Mouse (Mus musculus): ENCODE results near the gene P3h4. TPM values are rescaled to one million over a fixed set of nuclear protein-coding genes. Genes with fewer than 3 reads are reported as not detected.

P3h4 gene
- polyA plus RNA-seq, 1 experiment, result 115 TPM

DNA sequence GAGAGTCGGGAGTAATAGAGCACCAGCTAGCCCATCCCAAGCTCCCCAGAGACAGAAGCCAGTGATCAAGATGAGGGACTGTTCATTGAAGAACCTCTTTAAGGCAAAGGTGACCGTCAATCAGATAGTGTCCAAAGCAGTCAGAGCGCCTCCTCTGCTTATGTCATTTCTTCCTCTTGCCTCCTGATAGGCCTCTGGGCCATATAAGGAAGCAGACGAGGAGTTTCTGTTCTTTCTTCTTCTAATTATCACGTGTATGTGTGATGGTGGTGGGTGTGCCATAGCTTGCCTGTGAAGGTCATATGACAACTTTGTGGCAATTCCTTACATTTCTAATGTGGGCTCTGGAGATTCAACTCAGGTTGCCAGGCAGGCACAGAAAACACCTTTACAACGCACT lies 13.8 kb downstream of the P3h4 start:
- H3K27me3 ChIP-seq (ENCODE audit: control insufficient read depth, insufficient read depth, insufficient read length), result no peaks in the 10 kb centered on the region
- TF ChIP-seq MYOG (IDR thresholded peaks at IDR 0.05; ENCODE audit: control insufficient read depth in 1 of 3, insufficient read depth in 1 of 3, insufficient read length in 2 of 3, low read depth in 2 of 3) (no peak), USF1 (IDR thresholded peaks at IDR 0.05; ENCODE audit: low read depth) (no peak), TCF12 (IDR thresholded peaks at IDR 0.05; ENCODE audit: insufficient read depth, poor library complexity, severe bottlenecking) (no peak), MYOD1 (IDR thresholded peaks at IDR 0.05; ENCODE audit: control insufficient read depth in 1 of 3, insufficient read length in 2 of 3, low read depth in 2 of 3) (no peak), TCF3 (IDR thresholded peaks at IDR 0.05; ENCODE audit: insufficient read length, low read depth) (no peak), REST (IDR thresholded peaks at IDR 0.05; ENCODE audit: insufficient read depth, insufficient read length) (no peak), E2F4 (IDR thresholded peaks at IDR 0.05; ENCODE audit: insufficient read depth) (no peak)
- H3K4me3 ChIP-seq, result no peak overlapping the region
- H3ac ChIP-seq (ENCODE audit: control insufficient read depth, insufficient read length), result no peak overlapping the region
- H3K79me2 ChIP-seq (ENCODE audit: control insufficient read depth, insufficient read depth), result peaks cover 16% of the 10 kb centered on the region
- H3K36me3 ChIP-seq (ENCODE audit: control insufficient read depth, insufficient read depth), result no peaks in the 10 kb centered on the region
- H3K4me2 ChIP-seq (ENCODE audit: low read depth), result no peak overlapping the region

DNA sequence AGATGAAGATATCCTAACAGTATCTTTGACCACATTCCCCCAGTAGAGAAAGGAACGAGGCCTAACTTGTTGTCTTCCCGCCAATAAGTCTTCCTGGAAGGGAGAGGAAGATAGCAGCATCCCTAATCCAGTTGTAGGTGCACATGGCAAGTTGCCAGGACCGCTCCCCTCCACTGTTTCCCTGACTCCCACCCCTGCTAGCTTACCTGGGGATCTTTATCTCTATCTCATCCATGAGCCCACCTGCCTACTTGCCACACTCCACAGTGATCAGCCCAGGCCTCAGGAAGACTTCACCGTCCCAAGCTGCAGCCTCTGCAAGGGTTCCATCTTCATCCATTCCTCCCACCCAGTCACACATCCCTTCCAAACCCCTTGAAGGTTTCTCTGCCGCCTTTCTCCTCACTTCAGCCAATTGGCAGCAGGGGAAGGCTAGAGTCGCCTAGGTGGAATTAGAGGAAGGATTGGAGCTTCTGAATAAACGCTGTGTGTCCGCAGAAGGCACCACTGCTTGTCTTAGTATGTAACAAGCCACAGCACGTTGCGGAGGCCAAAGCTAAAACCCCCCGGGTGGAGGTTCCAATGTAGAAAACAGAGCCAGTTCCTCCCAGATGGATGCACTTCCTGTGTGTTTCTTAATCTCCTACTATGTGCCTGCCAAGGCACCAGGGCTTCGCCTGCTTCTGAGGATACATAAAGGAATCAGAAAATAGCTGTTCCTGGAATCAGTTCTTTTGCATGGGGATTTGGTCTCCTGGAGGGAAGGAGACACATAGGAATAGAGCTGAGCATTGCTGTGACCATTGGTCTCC lies 14.7 kb downstream of the P3h4 start:
- no peaks in the 10 kb centered on the region for H3K36me3 ChIP-seq (ENCODE audit: control insufficient read depth, insufficient read depth)
- H3K4me2 ChIP-seq (ENCODE audit: low read depth), result peak overlapping the region; percentile 49
- H3K4me3 ChIP-seq, result no peak overlapping the region
- no peak overlapping the region for H3ac ChIP-seq (ENCODE audit: control insufficient read depth, insufficient read length)
- H3K27me3 ChIP-seq (ENCODE audit: control insufficient read depth, insufficient read depth, insufficient read length), result no peaks in the 10 kb centered on the region
- H3K79me2 ChIP-seq (ENCODE audit: control insufficient read depth, insufficient read depth), result peaks cover 23% of the 10 kb centered on the region
- no peak for TF ChIP-seq TCF3 (IDR thresholded peaks at IDR 0.05; ENCODE audit: insufficient read length, low read depth)
- TF ChIP-seq TCF12 (IDR thresholded peaks at IDR 0.05; ENCODE audit: insufficient read depth, poor library complexity, severe bottlenecking), result no peak
- TF ChIP-seq MYOG (IDR thresholded peaks at IDR 0.05; ENCODE audit: control insufficient read depth in 1 of 3, insufficient read depth in 1 of 3, insufficient read length in 2 of 3, low read depth in 2 of 3), result no peak
- TF ChIP-seq MYOD1 (IDR thresholded peaks at IDR 0.05; ENCODE audit: control insufficient read depth in 1 of 3, insufficient read length in 2 of 3, low read depth in 2 of 3), result no peak
- TF ChIP-seq E2F4 (IDR thresholded peaks at IDR 0.05; ENCODE audit: insufficient read depth), result no peak
- no peak for TF ChIP-seq POLR2AphosphoS2 (IDR thresholded peaks at IDR 0.05; ENCODE audit: insufficient read length, low read depth)
- TF ChIP-seq CEBPB (IDR thresholded peaks at IDR 0.05; ENCODE audit: insufficient read depth, poor library complexity, severe bottlenecking), result no peak
- TF ChIP-seq POLR2A (IDR thresholded peaks at IDR 0.05; ENCODE audit: insufficient read length, low read depth), result no peak
- no peak for TF ChIP-seq MAX (IDR thresholded peaks at IDR 0.05; ENCODE audit: low read depth)
- TF ChIP-seq REST (IDR thresholded peaks at IDR 0.05; ENCODE audit: insufficient read depth, insufficient read length), result no peak
- no peak for TF ChIP-seq SRF (IDR thresholded peaks at IDR 0.05; ENCODE audit: control insufficient read depth, insufficient read length, low read depth)
- no peak for TF ChIP-seq USF1 (IDR thresholded peaks at IDR 0.05; ENCODE audit: low read depth)

DNA sequence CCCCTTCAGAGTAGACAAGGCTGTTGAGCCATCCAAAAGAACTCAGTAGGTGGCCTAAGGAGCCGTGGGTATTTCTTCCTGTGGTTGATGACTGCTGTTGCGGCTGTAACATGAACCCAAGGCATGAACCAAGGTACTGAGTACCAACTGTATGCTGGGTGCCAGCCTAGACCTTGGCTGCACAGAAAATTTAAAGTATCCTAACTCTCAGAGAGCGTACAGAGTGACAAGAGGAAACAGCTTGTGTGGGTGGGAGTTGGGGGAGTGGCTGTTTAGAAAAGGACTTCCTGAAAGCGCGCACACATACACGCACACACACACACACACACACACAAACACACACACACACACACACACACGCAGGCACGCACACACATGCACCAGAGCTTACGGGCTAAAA lies 15.3 kb downstream of the P3h4 start:
- H3K79me2 ChIP-seq (ENCODE audit: control insufficient read depth, insufficient read depth), result peaks cover 29% of the 10 kb centered on the region
- H3K4me3 ChIP-seq, result no peak overlapping the region
- no peak overlapping the region for H3ac ChIP-seq (ENCODE audit: control insufficient read depth, insufficient read length)
- H3K36me3 ChIP-seq (ENCODE audit: control insufficient read depth, insufficient read depth), result no peaks in the 10 kb centered on the region
- no peaks in the 10 kb centered on the region for H3K27me3 ChIP-seq (ENCODE audit: control insufficient read depth, insufficient read depth, insufficient read length)
- TF ChIP-seq TCF12 (IDR thresholded peaks at IDR 0.05; ENCODE audit: insufficient read depth, poor library complexity, severe bottlenecking), result peak; percentile 12
- TF ChIP-seq MAX (IDR thresholded peaks at IDR 0.05; ENCODE audit: low read depth), result no peak
- TF ChIP-seq USF1 (IDR thresholded peaks at IDR 0.05; ENCODE audit: low read depth), result no peak
- TF ChIP-seq MYOD1 (IDR thresholded peaks at IDR 0.05; ENCODE audit: control insufficient read depth in 1 of 3, insufficient read length in 2 of 3, low read depth in 2 of 3), result peak in 2 of 3 experiments; percentile 15 to 49
- TF ChIP-seq MYOG (IDR thresholded peaks at IDR 0.05; ENCODE audit: control insufficient read depth in 1 of 3, insufficient read depth in 1 of 3, insufficient read length in 2 of 3, low read depth in 2 of 3), result peak in 2 of 3 experiments; percentile 20 to 68
- no peak for TF ChIP-seq SRF (IDR thresholded peaks at IDR 0.05; ENCODE audit: control insufficient read depth, insufficient read length, low read depth)
- no peak for TF ChIP-seq POLR2AphosphoS2 (IDR thresholded peaks at IDR 0.05; ENCODE audit: insufficient read length, low read depth)
- peak overlapping the region; percentile 49 for H3K4me2 ChIP-seq (ENCODE audit: low read depth)

DNA sequence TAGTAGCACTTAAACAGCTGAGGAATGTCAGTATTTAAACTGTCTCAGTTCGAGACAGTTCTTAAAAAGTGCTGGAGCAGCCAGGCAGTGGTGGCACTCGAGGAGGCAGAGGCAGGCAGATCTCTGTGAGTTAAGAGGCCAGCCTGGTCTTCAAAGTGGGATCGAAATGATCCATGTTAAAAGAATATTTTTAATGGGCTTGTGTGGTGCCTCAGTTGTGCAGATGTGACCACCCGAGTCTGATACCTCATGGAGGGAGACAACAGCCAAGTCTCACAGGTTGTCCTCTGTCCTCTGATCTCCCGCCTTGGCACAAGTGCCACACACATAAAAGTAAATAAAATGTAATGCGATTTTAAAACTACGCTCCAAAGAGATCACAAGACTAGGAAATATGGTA lies 16.1 kb downstream of the P3h4 start:
- no peak for TF ChIP-seq MYOD1 (IDR thresholded peaks at IDR 0.05; ENCODE audit: control insufficient read depth in 1 of 3, insufficient read length in 2 of 3, low read depth in 2 of 3)
- no peak for TF ChIP-seq POLR2AphosphoS2 (IDR thresholded peaks at IDR 0.05; ENCODE audit: insufficient read length, low read depth)
- TF ChIP-seq TCF12 (IDR thresholded peaks at IDR 0.05; ENCODE audit: insufficient read depth, poor library complexity, severe bottlenecking), result no peak
- no peak for TF ChIP-seq USF1 (IDR thresholded peaks at IDR 0.05; ENCODE audit: low read depth)
- no peak for TF ChIP-seq CEBPB (IDR thresholded peaks at IDR 0.05; ENCODE audit: insufficient read depth, poor library complexity, severe bottlenecking)
- TF ChIP-seq TCF3 (IDR thresholded peaks at IDR 0.05; ENCODE audit: insufficient read length, low read depth), result no peak
- no peak for TF ChIP-seq MAX (IDR thresholded peaks at IDR 0.05; ENCODE audit: low read depth)
- no peak for TF ChIP-seq REST (IDR thresholded peaks at IDR 0.05; ENCODE audit: insufficient read depth, insufficient read length)
- TF ChIP-seq E2F4 (IDR thresholded peaks at IDR 0.05; ENCODE audit: insufficient read depth), result no peak
- no peak for TF ChIP-seq SRF (IDR thresholded peaks at IDR 0.05; ENCODE audit: control insufficient read depth, insufficient read length, low read depth)
- TF ChIP-seq POLR2A (IDR thresholded peaks at IDR 0.05; ENCODE audit: insufficient read length, low read depth), result no peak
- no peak for TF ChIP-seq MYOG (IDR thresholded peaks at IDR 0.05; ENCODE audit: control insufficient read depth in 1 of 3, insufficient read depth in 1 of 3, insufficient read length in 2 of 3, low read depth in 2 of 3)
- H3K4me3 ChIP-seq, result no peak overlapping the region
- H3K79me2 ChIP-seq (ENCODE audit: control insufficient read depth, insufficient read depth), result peaks cover 37% of the 10 kb centered on the region
- H3K27me3 ChIP-seq (ENCODE audit: control insufficient read depth, insufficient read depth, insufficient read length), result no peaks in the 10 kb centered on the region
- peak overlapping the region; percentile 13 for H3K4me2 ChIP-seq (ENCODE audit: low read depth)
- H3K36me3 ChIP-seq (ENCODE audit: control insufficient read depth, insufficient read depth), result no peaks in the 10 kb centered on the region
- H3ac ChIP-seq (ENCODE audit: control insufficient read depth, insufficient read length), result no peak overlapping the region
